Mouse (Mus musculus) cerebellum, postnatal 4 days (tissue): ENCODE results near the gene Ccdc86.

Source experiments
- DNase-seq, 2 experiments: peaks; one replicate each; pipeline ENCODE4 v3.0.0; 2022; ENCODE audit warnings: low spot score in 2 of 2, mixed read lengths in 1 of 2

Ccdc86 gene

DNA sequence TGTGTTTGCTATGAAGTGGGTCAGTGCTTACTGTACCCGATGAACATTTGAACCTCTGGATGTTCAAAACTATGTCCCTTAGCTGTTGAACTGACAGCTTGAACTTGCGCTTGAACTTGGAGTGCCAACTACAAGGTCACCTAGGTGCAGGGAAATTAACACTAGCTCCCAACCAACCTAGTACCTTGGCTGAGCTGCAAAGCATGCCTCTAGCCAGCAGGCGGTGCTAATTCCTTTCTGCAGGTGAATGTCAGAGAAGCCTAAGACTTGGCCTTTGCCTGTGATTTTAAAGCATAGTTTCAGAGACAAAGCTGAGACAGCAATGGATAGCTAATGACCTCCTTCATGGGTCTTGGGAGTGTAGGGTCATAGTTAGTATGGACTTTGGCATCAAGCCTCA is 41.2 kb downstream of the Ccdc86 start:
- peak in 1 of 2 experiments; percentile 47 for DNase-seq

DNA sequence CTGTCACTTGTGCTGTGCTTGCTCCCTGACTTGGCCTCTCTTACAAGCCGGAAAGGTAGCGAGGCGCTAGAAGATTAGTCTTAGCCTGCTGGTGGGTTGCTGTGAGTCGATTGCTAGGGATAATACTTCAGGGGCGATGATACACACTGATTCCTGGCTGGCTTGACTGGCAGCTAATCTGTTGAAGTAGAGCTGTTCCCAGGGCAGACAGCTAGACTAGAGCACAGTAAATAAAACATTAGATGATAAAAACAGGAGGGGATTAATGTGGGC is 43.4 kb downstream of the Ccdc86 start:
- no peak for DNase-seq

DNA sequence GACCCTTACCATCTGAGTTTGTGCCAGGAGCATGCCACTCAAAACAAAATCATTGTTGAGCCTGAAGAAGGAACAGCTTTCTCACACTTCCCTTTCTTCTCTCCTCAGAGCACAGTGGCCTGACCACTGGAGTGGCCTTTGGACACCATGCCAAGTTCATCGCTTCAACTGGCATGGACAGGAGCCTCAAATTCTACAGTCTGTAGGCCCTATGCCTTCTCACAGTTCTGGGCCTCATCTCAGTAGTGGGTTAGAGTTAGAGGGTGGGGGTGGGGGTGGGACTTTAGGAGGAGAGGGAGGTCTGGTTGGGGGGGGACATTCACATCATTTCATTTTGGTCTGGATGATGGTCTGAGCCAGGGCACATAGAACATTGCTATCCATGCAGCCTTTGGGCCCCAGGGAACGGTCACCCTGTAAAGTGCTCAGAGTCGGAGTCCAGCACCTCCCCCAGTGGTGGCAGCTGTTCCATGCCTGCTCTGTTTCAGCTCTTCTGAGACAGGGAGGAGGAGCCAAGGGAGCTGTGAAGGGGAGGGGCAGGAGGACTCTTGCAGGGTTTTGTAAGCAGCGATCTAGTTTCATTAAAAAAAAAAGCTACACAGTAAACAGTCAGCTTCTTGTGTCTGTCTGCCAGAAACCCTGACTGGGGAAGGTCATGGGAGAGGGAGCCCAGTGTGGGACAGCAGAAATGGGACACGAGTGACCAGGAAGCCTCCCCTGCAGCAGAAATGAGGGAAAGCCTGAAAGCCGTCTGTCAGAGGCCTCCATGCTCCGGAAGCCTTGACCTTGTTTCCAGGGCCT is 43.9 kb downstream of the Ccdc86 start:
- DNase-seq, result no peak

DNA sequence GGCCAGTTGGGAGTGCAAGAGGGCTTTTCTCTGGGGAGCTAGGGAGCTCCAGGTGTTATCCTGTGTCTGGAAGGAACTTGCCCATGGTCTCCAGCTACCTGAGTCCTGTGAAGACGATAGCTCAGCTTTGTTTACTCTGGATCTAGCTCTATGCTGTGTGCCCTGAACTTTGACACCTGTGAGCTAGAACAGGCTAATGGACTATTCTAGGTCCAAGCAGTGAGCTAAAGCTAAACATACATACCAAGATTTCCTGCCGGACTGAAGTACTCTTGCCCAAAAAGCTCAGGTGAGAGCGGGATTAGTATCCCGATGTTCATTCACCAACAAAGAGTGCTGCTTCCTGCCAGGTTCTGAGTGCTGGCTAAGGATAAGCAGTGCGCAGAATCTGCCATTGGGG is 44.6 kb downstream of the Ccdc86 start:
- no peak for DNase-seq

DNA sequence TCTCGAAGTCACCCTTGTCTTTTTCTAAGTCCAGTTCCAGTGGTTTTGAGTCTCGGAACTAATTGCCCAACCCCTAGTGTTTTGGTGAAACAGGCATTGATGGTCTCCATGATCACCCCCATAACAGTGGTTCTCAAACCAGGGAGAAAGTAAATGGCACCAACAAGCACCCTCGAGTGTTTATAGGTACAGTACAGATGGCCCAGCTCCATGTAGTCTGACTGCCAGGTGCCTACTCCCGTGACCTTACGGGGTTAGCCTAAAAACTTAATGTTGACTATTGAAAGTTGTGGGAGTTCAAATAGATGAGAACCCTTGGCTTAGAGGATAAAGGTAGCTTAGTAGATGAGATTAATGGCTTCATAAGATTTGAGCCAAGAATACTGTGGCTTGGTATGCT is 48.0 kb downstream of the Ccdc86 start:
- no peak for DNase-seq

DNA sequence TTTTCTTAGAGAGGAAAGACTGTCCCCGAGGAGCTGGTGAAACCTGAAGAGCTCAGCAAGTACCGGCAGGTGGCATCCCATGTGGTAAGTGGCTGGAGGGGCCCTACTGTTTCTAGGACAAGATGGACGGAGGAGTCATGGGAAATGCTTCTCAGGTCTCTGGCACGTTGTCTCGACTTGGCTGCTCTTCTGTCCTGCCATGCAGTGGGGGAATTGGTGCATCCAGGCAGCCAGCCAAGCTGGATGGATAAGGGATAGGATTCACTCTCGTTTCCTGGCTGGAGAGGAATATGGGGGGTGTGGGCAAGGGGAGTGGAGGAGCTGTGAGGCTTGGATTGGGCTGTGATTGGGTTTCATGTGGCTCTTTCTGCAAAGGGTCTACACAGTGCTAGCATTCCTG is 48.8 kb downstream of the Ccdc86 start:
- no peak for DNase-seq

DNA sequence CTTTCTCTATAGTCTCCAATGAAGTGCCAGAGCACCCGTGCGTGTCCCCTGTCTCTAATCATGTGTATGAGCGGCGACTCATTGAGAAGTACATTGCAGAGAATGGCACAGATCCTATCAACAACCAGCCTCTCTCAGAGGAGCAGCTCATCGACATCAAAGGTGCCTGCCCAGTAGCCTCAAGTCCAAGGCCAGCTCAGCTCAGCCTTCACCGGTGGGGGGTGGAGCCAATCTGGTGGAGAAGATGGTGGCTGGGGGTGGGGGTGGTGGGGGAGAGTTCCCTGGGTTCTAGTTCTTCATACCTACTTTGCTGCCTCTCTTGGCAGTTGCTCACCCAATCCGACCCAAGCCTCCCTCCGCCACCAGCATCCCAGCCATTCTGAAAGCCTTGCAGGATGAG is 51.6 kb downstream of the Ccdc86 start:
- DNase-seq, result no peak

DNA sequence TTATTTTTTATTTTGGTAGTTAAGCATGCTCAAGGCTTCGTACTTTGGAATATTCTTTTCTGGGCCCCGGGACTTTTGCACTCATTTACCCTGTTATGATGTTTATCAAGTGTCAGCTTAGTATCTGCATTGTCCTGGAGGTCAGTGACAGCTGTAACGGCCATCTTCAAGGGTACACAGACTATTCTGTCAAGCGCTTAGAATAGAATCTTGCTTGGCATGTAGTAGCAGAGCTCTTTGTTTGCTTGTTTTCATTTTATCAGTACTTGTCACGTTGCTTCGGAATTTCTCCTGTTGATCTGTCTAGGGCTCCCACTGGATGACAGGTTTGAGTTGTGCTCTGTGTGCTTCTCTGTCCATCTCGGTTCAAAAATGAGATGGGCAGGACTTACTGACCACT is 52.2 kb downstream of the Ccdc86 start:
- no peak for DNase-seq

DNA sequence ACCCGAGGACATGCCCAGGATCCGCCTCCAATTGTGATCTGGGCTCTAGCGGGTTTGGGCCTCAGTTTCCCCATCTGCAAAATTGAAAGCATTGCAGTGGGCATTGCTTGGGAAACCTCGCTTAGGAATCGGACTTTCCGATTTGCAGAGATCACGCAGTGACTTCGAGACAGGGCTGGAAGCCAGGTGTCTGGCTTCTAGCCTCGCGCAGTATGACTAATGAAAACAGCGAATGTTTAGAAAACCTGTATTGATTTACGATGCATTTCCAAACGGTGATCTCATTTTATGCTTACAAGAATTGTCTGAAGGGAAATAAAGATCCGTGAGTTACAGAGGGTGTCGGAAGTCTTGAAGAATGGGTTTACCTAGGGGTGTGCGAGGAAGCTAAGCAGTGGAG is 53.4 kb downstream of the Ccdc86 start:
- no peak for DNase-seq

DNA sequence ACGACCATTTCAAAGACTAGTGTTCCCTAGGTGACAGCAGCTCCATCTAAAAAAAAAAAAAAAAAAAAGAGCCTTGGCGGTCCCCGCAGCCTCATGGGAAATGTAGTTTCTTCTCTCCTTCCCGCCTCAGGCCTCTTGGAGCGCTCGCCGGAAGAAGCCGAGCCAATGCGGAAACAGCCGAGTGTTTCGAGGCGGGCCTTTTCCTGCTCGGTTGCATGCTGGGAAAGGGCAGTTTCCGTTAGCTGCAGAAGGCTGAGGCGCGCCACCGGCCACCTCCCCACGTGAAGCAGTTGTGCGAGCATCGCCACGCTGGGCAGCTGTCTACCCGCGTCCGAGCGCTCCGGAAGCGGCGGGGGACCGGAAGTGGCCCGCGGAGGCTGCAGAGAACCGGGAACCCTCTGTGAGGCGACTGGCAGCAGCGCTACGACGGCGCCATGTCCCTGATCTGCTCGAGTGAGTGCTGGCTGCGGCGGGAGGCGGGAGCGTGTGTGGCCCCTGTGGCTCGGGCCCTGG is 54.0 kb downstream of the Ccdc86 start, which contains the start of gene Prpf19:
TSS of gene Prpf19 (plus strand) at position 216 of the 513 bp plus-strand sequence.
- DNase-seq, result peak; percentile 96 to 98

DNA sequence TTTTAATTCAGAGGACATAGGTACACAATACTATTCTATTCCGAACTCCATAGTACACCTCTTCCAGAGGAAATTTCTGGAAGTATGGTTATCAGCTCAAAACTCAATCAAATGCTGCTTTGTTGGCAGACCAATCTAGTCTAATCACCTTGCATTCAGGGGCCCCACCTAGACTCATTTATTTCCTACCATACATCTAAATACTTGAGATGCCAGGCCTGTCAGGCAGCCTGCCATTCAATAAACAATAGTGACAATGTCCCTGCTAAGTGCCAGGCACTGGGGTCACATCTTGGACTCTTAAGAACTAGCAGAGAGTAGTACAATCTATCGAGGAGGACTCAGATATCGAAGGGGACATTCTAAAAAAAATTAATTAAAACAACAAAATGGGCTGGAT is 56.9 kb downstream of the Ccdc86 start:
- no peak for DNase-seq
